Mouse (Mus musculus) left cerebral cortex, postnatal 36 days (tissue): ENCODE data around the gene Ehbp1. TPM values are rescaled to one million over a fixed set of nuclear protein-coding genes. Genes with fewer than 3 reads are reported as not detected.

Source experiments
- DNase-seq, 2 experiments: peaks; one replicate each; pipeline ENCODE4 v3.0.0; 2021 to 2022; ENCODE audit warnings: low spot score in 2 of 2, mixed read lengths in 1 of 2
- intact Hi-C: fragments of 180-260 bp; cut with DNase I; formaldehyde crosslinking; loops from one replicate; pipeline ENCODE4 v1.15.1; 2025
- total RNA-seq, 2 experiments: library from RNA; stranded (reverse); gene quantifications; 2 replicates each; pipeline ENCODE4 v1.2.3; 2021

The Ehbp1 gene
- 10 to 100 TPM; 50.5 to 57.5 TPM for total RNA-seq

GRCm38 (mm10) chr11:22342242-22343207 is at the start of gene Ehbp1:
Gene Ehbp1, minus strand, starts transcription at chr11:22342292.
- intact Hi-C loops, result no loop called here
- DNase-seq, result no peak

DNA sequence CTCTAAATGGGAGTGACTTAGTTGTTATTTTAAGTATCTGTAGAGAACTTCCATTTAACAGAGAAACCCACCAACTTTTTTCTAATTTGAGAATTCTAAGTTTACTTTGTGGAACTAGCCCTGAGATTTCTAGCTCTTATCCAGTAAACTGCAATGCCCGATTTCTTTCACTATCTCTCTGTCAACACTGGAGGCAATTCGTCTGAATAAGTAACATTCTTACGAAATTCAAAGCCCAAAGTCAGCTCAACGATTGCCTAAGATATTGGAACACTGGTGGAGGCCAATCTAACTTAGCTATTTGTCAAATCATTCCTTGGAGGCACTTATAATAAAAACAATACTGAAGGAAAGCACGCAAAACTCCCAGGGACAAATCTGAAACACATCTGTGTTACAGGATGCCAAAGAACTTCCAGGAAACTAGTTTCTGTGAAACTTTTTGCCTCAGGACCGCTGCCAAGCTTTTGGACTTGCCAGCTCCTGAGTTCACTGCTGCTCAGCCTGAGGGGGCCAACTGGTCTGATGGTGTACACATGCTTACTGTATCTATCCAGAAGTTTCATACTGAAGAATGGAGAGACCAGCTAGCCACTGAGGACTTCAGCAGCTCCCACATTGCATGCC is 45.5 kb upstream of the Ehbp1 start:
- intact Hi-C loops, result no loop called here
- no peak for DNase-seq

DNA sequence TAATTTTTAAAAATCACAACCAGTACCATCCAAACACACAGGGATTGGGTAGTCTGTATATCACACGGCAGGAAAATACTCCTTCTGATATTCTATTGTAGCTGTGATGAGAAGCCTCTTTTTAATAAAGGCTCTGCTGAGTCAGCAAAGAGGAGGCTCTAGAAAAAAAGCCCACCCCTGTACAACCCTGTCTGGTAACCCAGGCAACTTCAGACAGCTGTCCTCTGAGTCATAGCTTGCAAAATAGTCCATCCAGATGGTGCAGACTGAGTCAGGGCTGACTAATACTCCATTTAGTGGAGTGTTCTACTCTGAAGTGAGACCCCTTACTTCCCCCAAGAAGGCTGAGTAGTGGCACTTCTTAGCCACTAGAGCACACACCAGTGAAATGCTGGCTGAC is 41.4 kb upstream of the Ehbp1 start:
- intact Hi-C loops, result no loop called here
- no peak for DNase-seq

DNA sequence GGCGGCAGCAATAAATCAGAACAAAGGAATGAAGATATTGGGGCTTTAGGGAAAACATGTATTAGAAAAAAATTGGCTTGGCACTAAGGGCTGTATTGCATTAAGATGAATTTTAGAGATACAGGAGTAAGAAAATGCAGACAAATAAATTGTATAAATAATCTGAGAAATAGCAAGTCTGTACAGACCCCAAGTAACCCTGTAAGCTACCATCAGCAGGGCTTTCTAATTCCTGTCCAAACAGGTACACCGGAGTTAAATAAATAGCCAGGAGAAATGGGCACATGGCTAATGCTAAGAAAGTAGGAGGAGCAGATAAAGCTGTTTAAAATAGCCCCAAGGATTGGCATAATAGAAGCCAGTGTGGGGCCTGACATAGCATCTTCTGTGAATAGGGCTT is 32.7 kb upstream of the Ehbp1 start:
- intact Hi-C loops, result no loop called here
- DNase-seq, result no peak

- intact Hi-C loops, result no loop called here
- no peak for DNase-seq
Measured at GRCm38 (mm10) chr11:22373290-22373674, 31.2 kb upstream of the Ehbp1 start.

- intact Hi-C loops, result no loop called here
Measured at GRCm38 (mm10) chr11:22372609-22373289, 30.7 kb upstream of the Ehbp1 start.

GRCm38 (mm10) chr11:22369841-22370240 is 27.7 kb upstream of the Ehbp1 start:
- DNase-seq, result no peak
- intact Hi-C loops, result no loop called here

More at GRCm38 (mm10) chr11:22372609-22373289, 30.7 kb upstream of the Ehbp1 start:
- DNase-seq, result no peak

DNA sequence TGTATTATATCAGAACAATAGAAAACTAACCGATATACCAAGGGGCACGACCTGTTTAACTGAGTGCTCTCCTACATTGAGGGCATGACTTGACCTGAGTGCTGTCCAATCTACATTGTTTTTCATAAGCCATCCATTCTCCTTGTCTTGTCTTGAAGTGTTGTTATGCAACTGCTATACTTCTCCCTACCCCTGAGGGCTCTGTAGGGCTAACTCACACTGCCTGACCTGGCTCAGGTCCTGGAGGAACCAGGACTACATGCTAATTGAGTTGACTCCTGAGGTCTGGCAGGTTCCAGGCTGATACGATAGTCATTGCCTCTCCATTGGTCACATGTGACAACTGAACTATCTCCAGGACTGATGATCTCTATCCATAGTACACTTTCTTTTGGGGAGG is 26.5 kb upstream of the Ehbp1 start:
- no peak for DNase-seq
- intact Hi-C loops, result no loop called here

GRCm38 (mm10) chr11:22366486-22366885 is 24.4 kb upstream of the Ehbp1 start:
- no peak for DNase-seq
- intact Hi-C loops, result no loop called here

DNA sequence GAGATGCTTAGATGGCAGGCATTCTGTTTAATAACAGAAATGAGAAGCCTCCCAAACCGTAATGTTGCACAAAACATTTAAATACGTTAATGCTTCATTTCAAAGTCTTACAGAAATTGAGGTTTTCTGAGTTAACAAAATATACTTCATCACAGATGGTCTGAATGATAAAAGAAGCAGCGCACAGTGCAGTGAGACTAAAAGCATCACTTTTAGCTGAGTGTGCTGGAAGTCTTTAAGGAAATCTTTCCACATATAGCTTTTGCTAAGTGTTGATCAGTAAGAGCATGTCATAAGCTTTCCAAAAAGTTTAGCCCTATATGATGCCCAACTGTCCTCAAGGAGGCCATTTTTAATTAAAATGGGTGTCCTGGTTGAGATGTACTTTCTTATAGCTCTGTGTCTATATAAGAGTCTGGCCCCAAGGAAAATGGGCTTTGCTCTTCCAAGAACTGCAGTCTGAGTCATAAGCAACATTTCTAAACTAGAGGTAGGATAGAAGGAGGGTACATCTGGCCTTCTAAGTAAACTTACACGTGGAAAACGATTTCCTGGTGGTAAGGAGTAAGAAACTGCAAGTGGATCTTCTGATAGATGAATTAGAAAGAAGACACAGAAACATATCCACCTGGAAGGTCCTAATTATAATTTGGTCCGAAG is 12.0 kb upstream of the Ehbp1 start:
- DNase-seq, result no peak
- intact Hi-C loops, result no loop called here

- no peak for DNase-seq
- intact Hi-C loops, result no loop called here
Measured at GRCm38 (mm10) chr11:22349945-22350344, 7.9 kb upstream of the Ehbp1 start.

DNA sequence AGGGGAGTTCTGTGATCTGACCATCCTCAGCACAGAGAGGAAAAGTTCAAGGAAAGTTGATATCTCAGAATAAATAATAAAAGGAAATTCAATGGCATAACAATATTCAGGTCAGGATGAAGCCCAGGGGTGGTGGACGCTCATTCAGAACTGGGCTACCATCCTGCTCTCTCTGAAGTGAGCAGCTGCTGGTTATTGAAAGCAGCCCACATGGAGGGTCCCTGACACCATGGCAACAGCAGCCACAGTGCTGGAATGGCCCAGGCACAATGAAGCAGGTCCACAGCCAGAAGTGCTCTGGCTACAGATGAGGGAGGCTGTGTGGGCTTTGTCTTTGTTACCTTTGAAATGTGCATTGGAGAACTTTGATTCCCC is 6.4 kb upstream of the Ehbp1 start:
- intact Hi-C loops, result no loop called here
- DNase-seq, result no peak

DNA sequence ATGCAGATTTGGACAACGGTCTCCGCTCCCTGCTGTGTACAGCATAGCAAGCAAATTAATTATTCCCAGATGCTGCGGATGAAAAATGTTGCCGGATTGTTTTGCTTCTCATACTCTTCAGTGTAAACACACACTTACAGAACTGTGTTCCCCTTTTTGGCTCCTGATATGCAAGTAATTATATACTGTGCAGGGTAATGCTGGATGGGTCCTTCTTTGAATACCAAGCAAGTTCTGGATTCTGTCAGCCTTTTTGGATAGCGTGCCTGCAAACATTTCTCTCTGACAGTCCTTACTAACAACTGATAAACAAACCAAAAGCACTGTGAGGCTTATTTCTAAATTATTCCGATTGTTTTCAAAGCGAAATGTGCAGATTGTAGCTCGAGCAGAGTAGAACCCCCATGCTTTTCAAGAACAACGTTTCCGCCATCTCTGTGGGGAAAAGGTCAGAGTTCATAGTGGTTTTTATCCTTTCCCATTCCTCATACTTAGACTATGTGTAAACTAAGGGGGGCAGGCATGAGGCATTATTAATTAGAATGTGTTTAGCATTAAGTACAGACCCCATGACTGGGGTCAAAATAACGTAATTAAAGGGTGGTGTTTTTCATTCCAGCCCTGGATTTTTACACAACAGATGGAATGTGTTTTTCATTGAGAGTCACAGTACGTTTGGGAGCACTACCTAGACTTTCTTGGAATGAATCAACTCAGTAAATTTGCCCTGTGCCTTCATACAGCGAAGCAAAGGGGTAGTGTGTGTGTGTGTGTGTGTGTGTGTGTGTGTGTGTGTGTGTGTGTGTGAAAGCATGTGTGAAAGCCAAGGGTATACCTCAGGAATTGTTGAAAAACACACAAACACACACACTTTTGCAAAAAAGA is 5.8 kb upstream of the Ehbp1 start:
- intact Hi-C loops, result no loop called here
- DNase-seq, result no peak

- DNase-seq, result no peak
- intact Hi-C loops, result no loop called here
Measured at GRCm38 (mm10) chr11:22327302-22327910, 14.7 kb downstream of the Ehbp1 start.

DNA sequence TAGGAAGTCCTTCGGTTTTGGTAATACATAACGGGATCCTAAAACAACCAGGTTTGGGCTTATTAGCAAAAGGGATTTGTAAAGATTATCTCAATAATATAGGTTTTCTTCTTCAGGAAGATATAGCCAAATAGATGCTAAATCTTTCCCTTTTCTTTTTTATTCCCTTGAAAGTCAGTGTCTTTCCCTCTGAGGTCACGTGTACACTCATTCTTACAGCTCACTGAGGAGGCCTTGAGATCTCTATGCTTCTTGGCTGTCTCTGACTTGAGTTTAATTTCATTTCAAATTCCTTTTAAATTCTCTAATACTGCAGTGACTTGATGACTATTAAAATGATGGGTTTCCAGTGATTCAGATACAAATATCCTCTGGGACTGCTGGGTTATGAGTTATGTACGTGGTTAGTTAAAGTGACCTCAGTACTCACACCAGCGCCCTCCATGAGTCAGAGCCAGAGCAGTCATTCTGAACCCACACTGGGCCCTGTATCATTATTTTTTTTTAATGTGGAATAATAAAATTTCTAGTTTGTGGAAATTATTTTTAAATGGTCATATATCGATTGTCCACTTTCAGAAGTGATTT is 24.2 kb downstream of the Ehbp1 start:
- DNase-seq, result no peak
- intact Hi-C loops, result no loop called here

- no peak for DNase-seq
- intact Hi-C loops, result no loop called here
Measured at GRCm38 (mm10) chr11:22315801-22316200, 26.3 kb downstream of the Ehbp1 start.

DNA sequence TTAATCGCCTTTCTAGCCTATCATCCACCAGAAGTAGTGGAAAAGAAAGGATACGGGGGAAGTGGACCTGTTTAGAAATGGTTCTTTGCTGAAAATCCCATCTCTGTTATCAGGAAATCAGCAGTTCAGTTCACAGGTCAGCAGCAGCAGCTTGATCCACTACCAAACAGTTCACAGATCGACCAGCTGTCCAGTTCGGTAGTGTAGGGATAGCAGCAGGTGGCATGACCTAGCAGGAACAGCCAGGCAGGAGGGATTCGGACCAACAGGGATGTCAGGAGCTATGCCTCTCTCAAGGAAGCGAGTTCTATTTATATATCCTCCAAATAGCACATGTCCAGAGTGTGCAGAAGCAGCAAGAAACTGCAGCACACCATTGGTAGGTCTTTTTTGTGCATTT is 40.9 kb downstream of the Ehbp1 start:
- DNase-seq, result no peak
- intact Hi-C loops, result no loop called here

GRCm38 (mm10) chr11:22289164-22289563 is 52.9 kb downstream of the Ehbp1 start:
- intact Hi-C loops, result loop anchor here (5.0 to 10.0 kb wide), 3 partner anchors 62 to 686 kb away; partner anchors contain the start of gene Zrsr1
- DNase-seq, result no peak
